In genomic region chr14:33432485-33432884, GRCm38 (mm10) we compare ENCODE assay signal across 11 mouse cellular contexts. TPM values are rescaled to one million over a fixed set of nuclear protein-coding genes. Genes with fewer than 3 reads are reported as not detected.
DNase-seq lines count a peak whose midpoint lies in the region; ATAC-seq lines count a peak whose summit lies in the region.
"Had no signal": no experiment of that assay in that cellular context is flagged by ENCODE, and none has a peak within 500 bp of the region (broad histone marks: within the 10 kb centered on the region; RNA-seq: fewer than 3 reads in every experiment).

No protein-coding gene starts in this region.

- DNase-seq in 416B (ENCODE audit: low read depth): peak; percentile 53

- ATAC-seq in granulocyte monocyte progenitor cell, adult 5-6 weeks (replicated peaks; ENCODE audit: poor library complexity, severe bottlenecking): peak; percentile 55
- ATAC-seq in megakaryocyte progenitor cell, adult 5-6 weeks (replicated peaks; ENCODE audit: poor library complexity): peak; percentile 44; the same call in 1 of the 2 replicates

RNA-seq across cellular contexts. Expression of gene Mapk8, which starts 14.5 kb away (rescaled TPM):
- 32.2 and 38.8 TPM in 2 replicates for total RNA-seq in granulocyte monocyte progenitor cell, adult 5-6 weeks (2014; fragmentation: Nextera tagmentation)
- 50.2 and 53.8 TPM in 2 replicates for total RNA-seq in granulocyte monocyte progenitor cell, adult 5-6 weeks (2017)
- 35.5 and 38.3 TPM in 2 replicates for total RNA-seq in megakaryocyte progenitor cell, adult 5-6 weeks (2015)
- 65.6 and 68.9 TPM in 2 replicates for total RNA-seq in megakaryocyte progenitor cell, adult 5-6 weeks (2017)

RNA-seq across cellular contexts. Expression of gene Frmpd2, which starts 39.0 kb away (rescaled TPM):
- total RNA-seq in granulocyte monocyte progenitor cell, adult 5-6 weeks (2014; fragmentation: Nextera tagmentation): not detected in 2 replicates
- total RNA-seq in granulocyte monocyte progenitor cell, adult 5-6 weeks (2017): not detected in 2 replicates
- total RNA-seq in megakaryocyte progenitor cell, adult 5-6 weeks (2015): not detected in 2 replicates
- not detected in 2 replicates for total RNA-seq in megakaryocyte progenitor cell, adult 5-6 weeks (2017)
- total RNA-seq: adrenal gland, adult 18-20 months; adrenal gland, postnatal 10 days; adrenal gland, postnatal 14 days; adrenal gland, postnatal 25 days; adrenal gland, postnatal 36 days; CH12.LX; ES-E14; MEL had no signal
